7 mouse cellular contexts compared by ENCODE assay signal in genomic region chrX:71052115-71052478, GRCm38 (mm10). TPM values are rescaled to one million over a fixed set of nuclear protein-coding genes. Genes with fewer than 3 reads are reported as not detected.
DNase-seq lines count a peak whose midpoint lies in the region; ATAC-seq lines count a peak whose summit lies in the region.

No protein-coding gene starts in this region.

- peak overlapping the region; percentile 55 for H3K4me3 ChIP-seq in forebrain, embryonic 12.5 days (replicated peaks)
- H3K4me3 ChIP-seq in heart, embryonic 14.5 days (ENCODE audit: control insufficient read depth in 1 of 2, insufficient read depth in 1 of 2, low read depth in 1 of 2, low read length in 2 of 2), result peak overlapping the region; percentile 57 to 60
- H3K4me3 ChIP-seq in midbrain, embryonic 15.5 days, result peak overlapping the region; percentile 58
- peak overlapping the region; percentile 55 for H3K4me3 ChIP-seq in stomach, embryonic 16.5 days (replicated peaks; ENCODE audit: low read length)

- peak; percentile 84 for DNase-seq in cerebellum, adult 11 months
- peak; percentile 84 for DNase-seq in kidney, postnatal 10 days
- peak; percentile 48 for DNase-seq in liver

- H3K27me3 ChIP-seq in forebrain, embryonic 12.5 days, result peaks cover 10% of the 10 kb centered on the region; the same call in 1 of the 2 replicates
- H3K27me3 ChIP-seq in heart, embryonic 14.5 days (ENCODE audit: control insufficient read depth, insufficient read depth, low read length), result peaks cover 6% of the 10 kb centered on the region
- H3K27me3 ChIP-seq in midbrain, embryonic 15.5 days (replicated peaks), result peaks cover 4% of the 10 kb centered on the region; the same call in 1 of the 2 replicates
- H3K27me3 ChIP-seq in stomach, embryonic 16.5 days (ENCODE audit: control insufficient read depth, insufficient read depth, low read length), result peaks cover 14% of the 10 kb centered on the region; the same call in 1 of the 2 replicates

- peaks cover 13% of the 10 kb centered on the region for H3K4me1 ChIP-seq in forebrain, embryonic 12.5 days
- H3K4me1 ChIP-seq in heart, embryonic 14.5 days (ENCODE audit: control insufficient read depth in 2 of 2, insufficient read depth in 2 of 2, low read length in 2 of 2), result peaks cover 5 to 6% of the 10 kb centered on the region in 2 experiments; a peak in 3 of 4 replicates
- peaks cover 4% of the 10 kb centered on the region; the same call in 1 of the 2 replicates for H3K4me1 ChIP-seq in midbrain, embryonic 15.5 days
- H3K4me1 ChIP-seq in stomach, embryonic 16.5 days (ENCODE audit: control insufficient read depth, insufficient read depth, low read length), result no peaks in the 10 kb centered on the region

- H3K9ac ChIP-seq in forebrain, embryonic 12.5 days, result peak overlapping the region; percentile 68
- peak overlapping the region; percentile 74 for H3K9ac ChIP-seq in heart, embryonic 14.5 days (ENCODE audit: low read length)
- peak overlapping the region; percentile 55 for H3K9ac ChIP-seq in midbrain, embryonic 15.5 days
- H3K9ac ChIP-seq in stomach, embryonic 16.5 days (ENCODE audit: low read length), result peak overlapping the region; percentile 68

- H3K4me2 ChIP-seq in forebrain, embryonic 12.5 days, result peak overlapping the region; percentile 67
- H3K4me2 ChIP-seq in heart, embryonic 14.5 days (ENCODE audit: low read length), result peak overlapping the region; percentile 75
- H3K4me2 ChIP-seq in midbrain, embryonic 15.5 days, result peak overlapping the region; percentile 69
- H3K4me2 ChIP-seq in stomach, embryonic 16.5 days (ENCODE audit: low read depth, low read length), result peak overlapping the region; percentile 72

- H3K9me3 ChIP-seq in forebrain, embryonic 12.5 days, result no peaks in the 10 kb centered on the region
- H3K9me3 ChIP-seq in heart, embryonic 14.5 days (ENCODE audit: control insufficient read depth, low read length), result no peaks in the 10 kb centered on the region
- H3K9me3 ChIP-seq in midbrain, embryonic 15.5 days, result no peaks in the 10 kb centered on the region
- H3K9me3 ChIP-seq in stomach, embryonic 16.5 days (replicated peaks; ENCODE audit: control insufficient read depth, low read length), result no peaks in the 10 kb centered on the region

- WGBS in forebrain, embryonic 12.5 days, result 33% methylated on average over 19 of the region's 19 CpGs
- WGBS in heart, embryonic 14.5 days, result 20% methylated on average over 19 of the region's 19 CpGs
- WGBS in midbrain, embryonic 15.5 days, result 29% methylated on average over 19 of the region's 19 CpGs
- WGBS in stomach, embryonic 16.5 days, result 18% methylated on average over 19 of the region's 19 CpGs

- peak overlapping the region; percentile 90 for H3K27ac ChIP-seq in forebrain, embryonic 12.5 days
- peak overlapping the region; percentile 36 to 50; a peak in 3 of 4 replicates for H3K27ac ChIP-seq in heart, embryonic 14.5 days (replicated peaks in 1 of 2; ENCODE audit: control insufficient read depth in 1 of 2, insufficient read depth in 1 of 2, low read depth in 2 of 2, low read length in 2 of 2)
- H3K27ac ChIP-seq in midbrain, embryonic 15.5 days, result peak overlapping the region; percentile 82
- no peak overlapping the region for H3K27ac ChIP-seq in stomach, embryonic 16.5 days (ENCODE audit: low read length)

- no peaks in the 10 kb centered on the region for H3K36me3 ChIP-seq in forebrain, embryonic 12.5 days (replicated peaks)
- H3K36me3 ChIP-seq in heart, embryonic 14.5 days (ENCODE audit: control insufficient read depth, insufficient read depth, low read length), result no peaks in the 10 kb centered on the region
- H3K36me3 ChIP-seq in midbrain, embryonic 15.5 days (replicated peaks), result no peaks in the 10 kb centered on the region
- no peaks in the 10 kb centered on the region for H3K36me3 ChIP-seq in stomach, embryonic 16.5 days (ENCODE audit: control insufficient read depth, insufficient read depth, low read length)

- ATAC-seq in forebrain, embryonic 12.5 days (ENCODE audit: low FRiP score), result peak; percentile 78
- ATAC-seq in heart, embryonic 14.5 days (ENCODE audit: insufficient number of reproducible peaks, insufficient read depth, low FRiP score, low read depth), result peak; percentile 33; the same call in 1 of the 2 replicates
- peak; percentile 77 for ATAC-seq in midbrain, embryonic 15.5 days (replicated peaks)
- peak; percentile 32; the same call in 1 of the 2 replicates for ATAC-seq in stomach, embryonic 16.5 days (ENCODE audit: insufficient read depth, low FRiP score)

RNA-seq across cellular contexts. Expression of gene Mamld1, which starts 2.0 kb away (rescaled TPM):
- 8.2 and 9.7 TPM in 2 replicates for polyA plus RNA-seq in forebrain, embryonic 12.5 days (2016; fragmentation: Nextera tagmentation; extraction: Ambion mirVana)
- polyA plus RNA-seq in heart, embryonic 14.5 days (2014; fragmentation: Nextera tagmentation; extraction: Ambion mirVana), result 6.9 and 7.4 TPM in 2 replicates
- polyA plus RNA-seq in midbrain, embryonic 15.5 days (2015; fragmentation: Nextera tagmentation; extraction: Ambion mirVana), result 5.4 and 5.6 TPM in 2 replicates
- polyA plus RNA-seq in stomach, embryonic 16.5 days (2015; fragmentation: Nextera tagmentation; extraction: Ambion mirVana), result 2.1 and 2.3 TPM in 2 replicates
